Mouse (Mus musculus): ENCODE data around the gene Gm20388. TPM values are rescaled to one million over a fixed set of nuclear protein-coding genes. Genes with fewer than 3 reads are reported as not detected.

The Gm20388 gene
- polyA plus RNA-seq, 1 experiment from 2014 or later = not detected

GRCm38 (mm10) chr8:120096486-120096885 lies 185.8 kb downstream of the Gm20388 start:
- WGBS = 86% methylated on average over 2 of the region's 2 CpGs
- no peak overlapping the region for H3K27ac ChIP-seq (ENCODE audit: low read depth, low read length)
- peaks cover 11% of the 10 kb centered on the region for H3K4me1 ChIP-seq (ENCODE audit: control insufficient read depth, insufficient read depth, low read length)
- H3K4me2 ChIP-seq = no peak overlapping the region
- DNase-seq (ENCODE audit: low spot score, missing footprints) = no peak
- no peak overlapping the region for H3K9ac ChIP-seq (ENCODE audit: low read length)
- no peak overlapping the region for H3K4me3 ChIP-seq (ENCODE audit: low read depth, low read length)
- H3K9me3 ChIP-seq (ENCODE audit: control insufficient read depth, low read length) = no peaks in the 10 kb centered on the region
- ATAC-seq (ENCODE audit: low FRiP score) = no peak
- no peaks in the 10 kb centered on the region; the same call in 1 of the 2 replicates for H3K27me3 ChIP-seq (ENCODE audit: control insufficient read depth, insufficient read depth, low read length)
- peaks cover 9% of the 10 kb centered on the region; the same call in 1 of the 2 replicates for H3K36me3 ChIP-seq (ENCODE audit: control insufficient read depth, insufficient read depth, low read length)

- peak overlapping the region; percentile 95 for H3K4me3 ChIP-seq (ENCODE audit: low read depth, low read length)
- peak; percentile 12; the same call in 1 of the 2 replicates for ATAC-seq (ENCODE audit: low FRiP score)
- H3K27ac ChIP-seq (ENCODE audit: low read depth, low read length) = no peak overlapping the region; the same call in 1 of the 2 replicates
- H3K27me3 ChIP-seq (ENCODE audit: control insufficient read depth, insufficient read depth, low read length) = no peaks in the 10 kb centered on the region; the same call in 1 of the 2 replicates
- no peaks in the 10 kb centered on the region for H3K9me3 ChIP-seq (ENCODE audit: control insufficient read depth, low read length)
- no peak for DNase-seq (ENCODE audit: low spot score, missing footprints)
- 10% methylated on average over 24 of the region's 25 CpGs for WGBS
- peak overlapping the region; percentile 83 for H3K9ac ChIP-seq (ENCODE audit: low read length)
- no peaks in the 10 kb centered on the region for H3K36me3 ChIP-seq (ENCODE audit: control insufficient read depth, insufficient read depth, low read length)
- peak overlapping the region; percentile 93 for H3K4me2 ChIP-seq
- peaks cover 20% of the 10 kb centered on the region for H3K4me1 ChIP-seq (ENCODE audit: control insufficient read depth, insufficient read depth, low read length)
Measured at GRCm38 (mm10) chr8:120100388-120101067, 189.9 kb downstream of the Gm20388 start.

GRCm38 (mm10) chr8:120101068-120101972 lies 190.7 kb downstream of the Gm20388 start, which contains the start of gene Zdhhc7:
Zdhhc7 (minus strand) TSS chr8:120101482.
- under 1% methylated on average over 88 of the region's 88 CpGs for WGBS
- peak; percentile 86 for ATAC-seq (ENCODE audit: low FRiP score)
- DNase-seq (ENCODE audit: low spot score, missing footprints) = peak; percentile 98
- H3K27me3 ChIP-seq (ENCODE audit: control insufficient read depth, insufficient read depth, low read length) = no peaks in the 10 kb centered on the region; the same call in 1 of the 2 replicates
- no peaks in the 10 kb centered on the region for H3K36me3 ChIP-seq (ENCODE audit: control insufficient read depth, insufficient read depth, low read length)
- peak within 1 kb of the TSS; percentile 85 for H3K27ac ChIP-seq (ENCODE audit: low read depth, low read length)
- H3K9ac ChIP-seq (ENCODE audit: low read length) = peak within 1 kb of the TSS; percentile 83
- H3K4me1 ChIP-seq (ENCODE audit: control insufficient read depth, insufficient read depth, low read length) = peaks cover 20% of the 10 kb centered on the region
- no peaks in the 10 kb centered on the region for H3K9me3 ChIP-seq (ENCODE audit: control insufficient read depth, low read length)
- H3K4me2 ChIP-seq = peak within 1 kb of the TSS; percentile 93
- H3K4me3 ChIP-seq (ENCODE audit: low read depth, low read length) = peak within 1 kb of the TSS; percentile 95

GRCm38 (mm10) chr8:120103916-120104315 lies 193.3 kb downstream of the Gm20388 start:
- no peak overlapping the region for H3K27ac ChIP-seq (ENCODE audit: low read depth, low read length)
- H3K27me3 ChIP-seq (ENCODE audit: control insufficient read depth, insufficient read depth, low read length) = no peaks in the 10 kb centered on the region
- no peak overlapping the region for H3K4me2 ChIP-seq
- no peak overlapping the region for H3K4me3 ChIP-seq (ENCODE audit: low read depth, low read length)
- H3K36me3 ChIP-seq (ENCODE audit: control insufficient read depth, insufficient read depth, low read length) = no peaks in the 10 kb centered on the region
- DNase-seq (ENCODE audit: low spot score, missing footprints) (no peak), ATAC-seq (ENCODE audit: low FRiP score) (no peak)
- H3K4me1 ChIP-seq (ENCODE audit: control insufficient read depth, insufficient read depth, low read length) = peaks cover 20% of the 10 kb centered on the region
- WGBS = 88% methylated on average over 9 of the region's 9 CpGs
- H3K9ac ChIP-seq (ENCODE audit: low read length) = no peak overlapping the region
- no peaks in the 10 kb centered on the region for H3K9me3 ChIP-seq (ENCODE audit: control insufficient read depth, low read length)

GRCm38 (mm10) chr8:120104721-120105272 lies 194.2 kb downstream of the Gm20388 start:
- H3K27me3 ChIP-seq (ENCODE audit: control insufficient read depth, insufficient read depth, low read length) = no peaks in the 10 kb centered on the region
- H3K9me3 ChIP-seq (ENCODE audit: control insufficient read depth, low read length) = no peaks in the 10 kb centered on the region
- H3K36me3 ChIP-seq (ENCODE audit: control insufficient read depth, insufficient read depth, low read length) = no peaks in the 10 kb centered on the region
- no peak overlapping the region for H3K9ac ChIP-seq (ENCODE audit: low read length)
- DNase-seq (ENCODE audit: low spot score, missing footprints) (no peak), ATAC-seq (ENCODE audit: low FRiP score) (no peak)
- WGBS = 76% methylated on average over 9 of the region's 9 CpGs
- no peak overlapping the region for H3K27ac ChIP-seq (ENCODE audit: low read depth, low read length)
- peaks cover 17% of the 10 kb centered on the region for H3K4me1 ChIP-seq (ENCODE audit: control insufficient read depth, insufficient read depth, low read length)
- no peak overlapping the region for H3K4me3 ChIP-seq (ENCODE audit: low read depth, low read length)
- no peak overlapping the region for H3K4me2 ChIP-seq

- Histone ChIP-seq H3K36me3 (ENCODE audit: control insufficient read depth, insufficient read depth, low read length) (no peaks in the 10 kb centered on the region), H3K4me3 (ENCODE audit: low read depth, low read length) (no peak overlapping the region), H3K27me3 (ENCODE audit: control insufficient read depth, insufficient read depth, low read length) (no peaks in the 10 kb centered on the region; the same call in 1 of the 2 replicates), H3K9ac (ENCODE audit: low read length) (no peak overlapping the region), H3K4me1 (ENCODE audit: control insufficient read depth, insufficient read depth, low read length) (peaks cover 6% of the 10 kb centered on the region), H3K4me2 (no peak overlapping the region), H3K9me3 (ENCODE audit: control insufficient read depth, low read length) (no peaks in the 10 kb centered on the region), H3K27ac (ENCODE audit: low read depth, low read length) (no peak overlapping the region)
- 75% methylated on average over 3 of the region's 3 CpGs for WGBS
- ATAC-seq (ENCODE audit: low FRiP score) (no peak), DNase-seq (ENCODE audit: low spot score, missing footprints) (peak; percentile 54)
Measured at GRCm38 (mm10) chr8:120109149-120109548, 198.5 kb downstream of the Gm20388 start.

- 82% methylated on average over 4 of the region's 4 CpGs for WGBS
- Histone ChIP-seq H3K4me2 (no peak overlapping the region), H3K36me3 (ENCODE audit: control insufficient read depth, insufficient read depth, low read length) (no peaks in the 10 kb centered on the region), H3K27ac (ENCODE audit: low read depth, low read length) (no peak overlapping the region), H3K9ac (ENCODE audit: low read length) (no peak overlapping the region), H3K4me1 (ENCODE audit: control insufficient read depth, insufficient read depth, low read length) (peaks cover 13% of the 10 kb centered on the region), H3K9me3 (ENCODE audit: control insufficient read depth, low read length) (no peaks in the 10 kb centered on the region), H3K4me3 (ENCODE audit: low read depth, low read length) (no peak overlapping the region), H3K27me3 (ENCODE audit: control insufficient read depth, insufficient read depth, low read length) (peaks cover 16% of the 10 kb centered on the region)
- DNase-seq (ENCODE audit: low spot score, missing footprints) (peak; percentile 62), ATAC-seq (ENCODE audit: low FRiP score) (no peak)
Measured at GRCm38 (mm10) chr8:120110966-120111365, 200.3 kb downstream of the Gm20388 start.

GRCm38 (mm10) chr8:120111382-120111781 lies 200.7 kb downstream of the Gm20388 start:
- H3K9ac ChIP-seq (ENCODE audit: low read length) = no peak overlapping the region
- H3K36me3 ChIP-seq (ENCODE audit: control insufficient read depth, insufficient read depth, low read length) = no peaks in the 10 kb centered on the region
- WGBS = 61% methylated on average over 4 of the region's 4 CpGs
- ATAC-seq (ENCODE audit: low FRiP score) = no peak
- peak; percentile 69 for DNase-seq (ENCODE audit: low spot score, missing footprints)
- H3K27ac ChIP-seq (ENCODE audit: low read depth, low read length) = no peak overlapping the region
- H3K4me3 ChIP-seq (ENCODE audit: low read depth, low read length) = no peak overlapping the region
- peaks cover 13% of the 10 kb centered on the region for H3K4me1 ChIP-seq (ENCODE audit: control insufficient read depth, insufficient read depth, low read length)
- H3K27me3 ChIP-seq (ENCODE audit: control insufficient read depth, insufficient read depth, low read length) = peaks cover 20% of the 10 kb centered on the region
- H3K9me3 ChIP-seq (ENCODE audit: control insufficient read depth, low read length) = no peaks in the 10 kb centered on the region
- H3K4me2 ChIP-seq = no peak overlapping the region

Data from midbrain, embryonic 11.5 days (tissue).